Mouse (Mus musculus) thymus, adult 2 months (tissue): ENCODE measurements around the gene Vwa3b.

Source experiments
- CTCF ChIP-seq: fragments of 200-500 bp; IDR thresholded peaks from 2 replicates; pipeline ENCODE4 v1.5.1; 2012; ENCODE audit warnings: mild to moderate bottlenecking, control low read depth, low read length, moderate library complexity, borderline replicate concordance; ENCODE audit not compliant: control insufficient read depth, poor library complexity, insufficient read depth; ENCODE audit errors: extremely low read depth
- POLR2A ChIP-seq: fragments of 200-500 bp; IDR thresholded peaks from 2 replicates; pipeline ENCODE4 v1.6.1; 2012; ENCODE audit warnings: mild to moderate bottlenecking, low read length, control low read depth, moderate library complexity; ENCODE audit not compliant: control insufficient read depth, poor library complexity, insufficient read depth; ENCODE audit errors: extremely low read depth

- no peak for TF ChIP-seq CTCF
- TF ChIP-seq POLR2A: no peak
Measured at GRCm38 (mm10) chr1:37043196-37043595, 16.8 kb downstream of the Vwa3b start.
